Mouse (Mus musculus): Measurements from ENCODE around the gene Mylk4. TPM values are rescaled to one million over a fixed set of nuclear protein-coding genes. Genes with fewer than 3 reads are reported as not detected.

Mylk4 gene
- polyA plus RNA-seq, 1 experiment from 2014 or later: 0.07 TPM

DNA sequence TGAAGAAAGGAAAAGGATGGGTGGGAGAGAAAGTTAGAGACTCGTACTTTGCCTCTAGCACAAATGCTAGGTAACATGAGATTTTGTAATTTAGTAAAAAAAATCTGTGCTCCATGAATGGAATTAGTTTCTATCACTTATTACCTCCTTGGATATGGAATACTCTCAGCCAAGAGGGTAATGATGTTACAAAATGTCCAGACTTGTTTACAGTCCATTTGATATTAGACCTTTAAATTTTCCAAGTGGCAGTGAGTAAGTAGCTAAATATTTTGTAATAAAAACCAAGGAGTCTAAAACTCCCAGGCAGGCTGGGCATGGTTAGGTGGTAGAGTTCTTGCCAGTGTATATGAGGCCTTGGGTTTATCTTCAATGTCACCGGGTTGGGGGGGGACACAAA, 3.8 kb upstream of the Mylk4 start:
- Histone ChIP-seq H3K9me3 (ENCODE audit: control insufficient read depth, low read depth, low read length) (no peaks in the 10 kb centered on the region), H3K4me2 (replicated peaks; ENCODE audit: low read depth, low read length) (no peak overlapping the region), H3K4me3 (ENCODE audit: low read depth, low read length) (no peak overlapping the region), H3K36me3 (ENCODE audit: control insufficient read depth, insufficient read depth, low read length) (no peaks in the 10 kb centered on the region), H3K4me1 (ENCODE audit: control insufficient read depth, insufficient read depth, low read length) (no peaks in the 10 kb centered on the region), H3K27ac (ENCODE audit: low read length) (no peak overlapping the region), H3K9ac (replicated peaks; ENCODE audit: low read depth, low read length) (no peak overlapping the region), H3K27me3 (ENCODE audit: control insufficient read depth, insufficient read depth, low read length) (no peaks in the 10 kb centered on the region)
- WGBS: 79% methylated on average over 2 of the region's 2 CpGs
- no peak for ATAC-seq (ENCODE audit: insufficient number of reproducible peaks, insufficient read depth, low FRiP score, low read depth)

DNA sequence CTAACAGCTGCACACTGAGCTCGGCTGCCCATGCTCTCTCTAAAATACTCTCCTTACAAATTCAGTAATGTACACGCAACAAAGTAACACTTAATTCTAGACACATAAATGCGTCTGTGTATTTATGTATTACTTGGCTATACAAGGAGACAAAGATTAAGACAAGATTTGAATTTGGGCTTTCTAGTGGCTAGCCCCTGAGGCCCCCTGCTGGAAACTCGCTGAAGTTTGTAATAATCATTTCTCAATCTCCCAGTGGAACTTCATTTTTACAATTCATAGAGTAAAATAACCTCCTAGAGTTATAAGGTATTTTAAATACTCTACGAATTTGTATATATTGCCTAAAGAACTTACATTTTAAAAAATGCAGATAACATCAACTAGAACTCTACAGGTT, 699 bp downstream of the Mylk4 start:
- no peaks in the 10 kb centered on the region for H3K36me3 ChIP-seq (ENCODE audit: control insufficient read depth, insufficient read depth, low read length)
- no peak overlapping the region for H3K27ac ChIP-seq (ENCODE audit: low read length)
- 44% methylated on average over 5 of the region's 5 CpGs for WGBS
- no peaks in the 10 kb centered on the region for H3K4me1 ChIP-seq (ENCODE audit: control insufficient read depth, insufficient read depth, low read length)
- no peaks in the 10 kb centered on the region for H3K9me3 ChIP-seq (ENCODE audit: control insufficient read depth, low read depth, low read length)
- ATAC-seq (ENCODE audit: insufficient number of reproducible peaks, insufficient read depth, low FRiP score, low read depth): no peak
- no peak overlapping the region for H3K4me3 ChIP-seq (ENCODE audit: low read depth, low read length)
- H3K4me2 ChIP-seq (replicated peaks; ENCODE audit: low read depth, low read length): no peak overlapping the region
- no peak overlapping the region for H3K9ac ChIP-seq (replicated peaks; ENCODE audit: low read depth, low read length)
- H3K27me3 ChIP-seq (ENCODE audit: control insufficient read depth, insufficient read depth, low read length): no peaks in the 10 kb centered on the region

DNA sequence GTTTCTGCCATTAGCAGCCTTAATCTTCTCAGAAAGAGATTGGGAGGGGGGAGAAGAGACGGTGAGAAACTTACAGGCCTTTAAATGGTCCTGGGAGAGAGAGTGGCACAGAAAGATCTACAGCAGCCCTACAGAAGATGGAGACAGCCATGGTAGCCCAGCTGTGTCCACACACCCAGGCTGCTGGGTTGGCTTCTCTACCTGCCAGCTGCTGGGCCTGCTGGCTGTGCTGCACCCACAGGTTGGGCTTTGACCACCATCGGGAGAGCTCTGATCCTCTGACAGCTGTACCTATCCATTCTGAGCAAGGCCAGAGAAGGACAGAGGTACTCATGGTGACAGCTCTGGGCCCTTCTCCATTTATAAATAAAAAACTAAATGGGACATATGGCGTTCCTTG, 4.9 kb downstream of the Mylk4 start:
- no peaks in the 10 kb centered on the region for H3K9me3 ChIP-seq (ENCODE audit: control insufficient read depth, low read depth, low read length)
- H3K27ac ChIP-seq (ENCODE audit: low read length): no peak overlapping the region
- H3K4me1 ChIP-seq (ENCODE audit: control insufficient read depth, insufficient read depth, low read length): no peaks in the 10 kb centered on the region
- no peak overlapping the region for H3K4me3 ChIP-seq (ENCODE audit: low read depth, low read length)
- ATAC-seq (ENCODE audit: insufficient number of reproducible peaks, insufficient read depth, low FRiP score, low read depth): no peak
- H3K9ac ChIP-seq (replicated peaks; ENCODE audit: low read depth, low read length): no peak overlapping the region
- H3K36me3 ChIP-seq (ENCODE audit: control insufficient read depth, insufficient read depth, low read length): no peaks in the 10 kb centered on the region
- H3K27me3 ChIP-seq (ENCODE audit: control insufficient read depth, insufficient read depth, low read length): no peaks in the 10 kb centered on the region
- H3K4me2 ChIP-seq (replicated peaks; ENCODE audit: low read depth, low read length): no peak overlapping the region
- 69% methylated on average over 3 of the region's 3 CpGs for WGBS

DNA sequence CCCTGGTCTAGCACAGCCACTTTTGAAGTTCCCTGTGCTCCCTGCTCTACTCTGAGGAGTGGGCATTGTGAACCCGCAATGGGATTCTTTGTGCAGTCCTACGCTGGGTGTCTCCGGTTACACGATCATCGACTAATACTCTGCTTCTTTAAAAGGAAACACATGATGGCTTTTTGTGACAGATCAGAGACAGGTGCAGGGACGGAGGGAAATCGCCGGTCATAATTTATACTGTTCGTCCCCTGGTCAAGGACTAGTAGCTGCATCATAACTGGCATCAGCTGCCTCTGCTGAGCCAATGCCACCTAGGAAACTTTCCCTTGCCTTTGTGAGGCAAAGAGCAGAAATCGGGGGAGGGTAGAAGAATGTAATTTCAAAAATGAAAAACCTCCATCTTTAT, 7.4 kb downstream of the Mylk4 start:
- Histone ChIP-seq H3K9ac (replicated peaks; ENCODE audit: low read depth, low read length) (no peak overlapping the region), H3K9me3 (ENCODE audit: control insufficient read depth, low read depth, low read length) (no peaks in the 10 kb centered on the region), H3K4me2 (replicated peaks; ENCODE audit: low read depth, low read length) (no peak overlapping the region), H3K4me3 (ENCODE audit: low read depth, low read length) (no peak overlapping the region), H3K36me3 (ENCODE audit: control insufficient read depth, insufficient read depth, low read length) (no peaks in the 10 kb centered on the region), H3K27ac (ENCODE audit: low read length) (no peak overlapping the region), H3K27me3 (ENCODE audit: control insufficient read depth, insufficient read depth, low read length) (no peaks in the 10 kb centered on the region), H3K4me1 (ENCODE audit: control insufficient read depth, insufficient read depth, low read length) (no peaks in the 10 kb centered on the region)
- ATAC-seq (ENCODE audit: insufficient number of reproducible peaks, insufficient read depth, low FRiP score, low read depth): no peak
- 88% methylated on average over 10 of the region's 10 CpGs for WGBS

DNA sequence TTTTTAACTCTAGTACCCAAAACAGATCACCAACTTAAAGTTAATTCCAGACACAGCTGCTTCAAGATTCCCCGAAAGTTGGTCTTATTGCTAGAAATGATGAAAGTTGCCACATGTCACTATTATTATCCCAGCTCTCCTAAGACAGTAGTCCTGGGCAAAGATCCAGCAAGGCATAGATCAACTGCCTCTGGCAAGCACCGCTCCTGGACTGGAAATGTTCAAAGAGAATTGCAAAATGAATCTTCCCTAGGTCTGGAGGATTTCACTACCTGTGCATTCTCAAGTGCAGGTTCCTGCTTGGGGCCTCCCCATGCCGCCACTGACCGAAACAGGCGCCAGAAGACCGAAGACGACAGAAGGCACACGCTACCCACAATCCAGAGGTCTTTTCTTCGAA, 7.9 kb downstream of the Mylk4 start:
- no peak overlapping the region for H3K4me3 ChIP-seq (ENCODE audit: low read depth, low read length)
- no peaks in the 10 kb centered on the region for H3K4me1 ChIP-seq (ENCODE audit: control insufficient read depth, insufficient read depth, low read length)
- no peak overlapping the region for H3K27ac ChIP-seq (ENCODE audit: low read length)
- 81% methylated on average over 9 of the region's 9 CpGs for WGBS
- H3K4me2 ChIP-seq (replicated peaks; ENCODE audit: low read depth, low read length): no peak overlapping the region
- ATAC-seq (ENCODE audit: insufficient number of reproducible peaks, insufficient read depth, low FRiP score, low read depth): no peak
- no peak overlapping the region for H3K9ac ChIP-seq (replicated peaks; ENCODE audit: low read depth, low read length)
- no peaks in the 10 kb centered on the region for H3K9me3 ChIP-seq (ENCODE audit: control insufficient read depth, low read depth, low read length)
- H3K36me3 ChIP-seq (ENCODE audit: control insufficient read depth, insufficient read depth, low read length): no peaks in the 10 kb centered on the region
- no peaks in the 10 kb centered on the region for H3K27me3 ChIP-seq (ENCODE audit: control insufficient read depth, insufficient read depth, low read length)

DNA sequence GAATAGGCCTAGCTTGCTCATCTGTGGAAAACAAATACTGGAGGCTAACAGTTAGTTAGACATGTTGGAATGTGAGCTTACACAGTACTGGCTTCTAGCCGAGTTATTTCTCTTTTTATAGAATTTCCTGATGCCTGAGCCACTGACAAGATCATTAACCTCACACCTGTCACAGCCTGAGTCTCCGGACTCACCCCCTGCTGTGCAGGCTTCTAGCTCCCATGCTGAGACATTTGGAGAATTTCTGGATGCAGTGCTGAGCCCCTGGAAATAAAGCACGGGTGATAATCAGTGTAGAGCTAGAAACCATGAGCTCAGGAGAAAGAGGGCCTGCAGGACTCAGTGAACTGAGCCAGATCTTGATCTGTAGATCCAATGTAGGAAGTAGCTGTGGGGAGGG, 13.8 kb downstream of the Mylk4 start:
- no peak overlapping the region for H3K27ac ChIP-seq (ENCODE audit: low read length)
- H3K4me2 ChIP-seq (replicated peaks; ENCODE audit: low read depth, low read length): no peak overlapping the region
- H3K4me1 ChIP-seq (ENCODE audit: control insufficient read depth, insufficient read depth, low read length): no peaks in the 10 kb centered on the region
- no peaks in the 10 kb centered on the region for H3K36me3 ChIP-seq (ENCODE audit: control insufficient read depth, insufficient read depth, low read length)
- 19% methylated on average over 3 of the region's 3 CpGs for WGBS
- no peak overlapping the region for H3K4me3 ChIP-seq (ENCODE audit: low read depth, low read length)
- H3K9me3 ChIP-seq (ENCODE audit: control insufficient read depth, low read depth, low read length): no peaks in the 10 kb centered on the region
- no peak for ATAC-seq (ENCODE audit: insufficient number of reproducible peaks, insufficient read depth, low FRiP score, low read depth)
- no peak overlapping the region for H3K9ac ChIP-seq (replicated peaks; ENCODE audit: low read depth, low read length)
- no peaks in the 10 kb centered on the region for H3K27me3 ChIP-seq (ENCODE audit: control insufficient read depth, insufficient read depth, low read length)

DNA sequence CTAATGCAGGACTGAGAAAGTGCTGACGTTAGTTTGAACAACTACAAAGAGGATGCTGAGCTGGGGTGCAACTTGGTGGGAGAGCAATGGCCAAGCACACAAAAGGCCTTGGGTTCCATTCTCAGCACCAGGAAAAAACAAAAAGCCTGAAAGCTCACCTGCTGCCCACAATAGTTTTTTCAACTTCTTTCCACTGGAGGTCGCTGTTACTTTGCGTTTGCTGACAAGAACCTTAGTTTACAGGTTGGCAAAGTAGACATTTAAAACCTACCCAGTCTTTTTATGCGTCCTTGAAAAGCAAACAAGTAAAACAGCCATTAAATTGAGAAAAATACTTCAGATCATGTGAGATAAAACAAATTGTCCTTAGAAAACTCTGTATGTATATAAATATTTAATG, 15.7 kb downstream of the Mylk4 start:
- 14% methylated on average over 4 of the region's 4 CpGs for WGBS
- no peak for ATAC-seq (ENCODE audit: insufficient number of reproducible peaks, insufficient read depth, low FRiP score, low read depth)
- no peaks in the 10 kb centered on the region for H3K9me3 ChIP-seq (ENCODE audit: control insufficient read depth, low read depth, low read length)

DNA sequence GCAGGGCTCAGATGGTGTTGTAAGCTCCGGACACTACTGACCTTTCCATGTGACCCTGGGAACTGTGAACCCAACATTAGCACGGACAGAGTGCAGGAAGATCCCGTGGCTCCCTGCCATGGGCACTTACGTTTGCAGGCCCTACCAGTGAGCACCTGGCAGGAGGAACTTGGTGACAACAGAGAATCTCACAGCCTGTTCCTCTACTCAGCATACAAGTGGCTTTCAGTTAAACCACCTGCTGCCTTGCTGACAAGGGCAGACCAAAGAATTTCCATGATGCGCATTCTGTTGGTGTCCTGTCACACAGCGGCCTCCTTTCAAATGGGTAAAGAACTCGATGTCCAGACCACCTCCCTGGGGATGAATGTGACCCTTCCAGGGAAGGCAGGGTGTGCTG, 19.3 kb downstream of the Mylk4 start:
- H3K9me3 ChIP-seq (ENCODE audit: control insufficient read depth, low read depth, low read length): no peaks in the 10 kb centered on the region
- H3K4me2 ChIP-seq (replicated peaks; ENCODE audit: low read depth, low read length): no peak overlapping the region
- H3K4me3 ChIP-seq (ENCODE audit: low read depth, low read length): no peak overlapping the region
- H3K27ac ChIP-seq (ENCODE audit: low read length): no peak overlapping the region
- ATAC-seq (ENCODE audit: insufficient number of reproducible peaks, insufficient read depth, low FRiP score, low read depth): no peak
- H3K4me1 ChIP-seq (ENCODE audit: control insufficient read depth, insufficient read depth, low read length): no peaks in the 10 kb centered on the region
- 33% methylated on average over 7 of the region's 7 CpGs for WGBS
- no peaks in the 10 kb centered on the region for H3K36me3 ChIP-seq (ENCODE audit: control insufficient read depth, insufficient read depth, low read length)
- no peaks in the 10 kb centered on the region for H3K27me3 ChIP-seq (ENCODE audit: control insufficient read depth, insufficient read depth, low read length)
- H3K9ac ChIP-seq (replicated peaks; ENCODE audit: low read depth, low read length): no peak overlapping the region

More for the DNA sequence above, 15.7 kb downstream of the Mylk4 start:
- Histone ChIP-seq H3K36me3 (ENCODE audit: control insufficient read depth, insufficient read depth, low read length) (no peaks in the 10 kb centered on the region), H3K4me2 (replicated peaks; ENCODE audit: low read depth, low read length) (no peak overlapping the region), H3K4me1 (ENCODE audit: control insufficient read depth, insufficient read depth, low read length) (no peaks in the 10 kb centered on the region), H3K27me3 (ENCODE audit: control insufficient read depth, insufficient read depth, low read length) (no peaks in the 10 kb centered on the region), H3K27ac (ENCODE audit: low read length) (no peak overlapping the region), H3K9ac (replicated peaks; ENCODE audit: low read depth, low read length) (no peak overlapping the region), H3K4me3 (ENCODE audit: low read depth, low read length) (no peak overlapping the region)

DNA sequence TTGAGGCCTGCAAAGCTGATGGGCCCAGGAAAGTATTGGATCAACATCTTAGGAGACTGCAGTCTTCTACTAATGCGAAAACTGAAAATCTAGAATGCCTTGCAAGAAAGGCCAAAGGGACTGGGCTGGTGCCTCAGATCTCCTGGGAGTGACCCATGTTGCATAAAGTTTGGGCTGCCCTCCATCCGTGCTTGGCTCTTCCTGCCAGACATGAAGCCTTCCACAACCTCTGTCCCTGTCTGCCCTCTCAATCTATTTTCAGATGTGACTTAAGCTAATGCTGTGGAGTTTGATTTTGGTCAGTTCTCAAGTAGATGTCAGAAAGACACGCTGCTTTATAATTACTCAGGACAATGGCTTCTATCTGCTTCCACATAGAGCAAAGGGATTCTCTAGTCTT, 20.6 kb downstream of the Mylk4 start:
- Histone ChIP-seq H3K4me2 (replicated peaks; ENCODE audit: low read depth, low read length) (no peak overlapping the region), H3K36me3 (ENCODE audit: control insufficient read depth, insufficient read depth, low read length) (no peaks in the 10 kb centered on the region), H3K9ac (replicated peaks; ENCODE audit: low read depth, low read length) (no peak overlapping the region), H3K27me3 (ENCODE audit: control insufficient read depth, insufficient read depth, low read length) (no peaks in the 10 kb centered on the region), H3K4me3 (ENCODE audit: low read depth, low read length) (no peak overlapping the region), H3K4me1 (ENCODE audit: control insufficient read depth, insufficient read depth, low read length) (no peaks in the 10 kb centered on the region), H3K27ac (ENCODE audit: low read length) (no peak overlapping the region), H3K9me3 (ENCODE audit: control insufficient read depth, low read depth, low read length) (no peaks in the 10 kb centered on the region)
- ATAC-seq (ENCODE audit: insufficient number of reproducible peaks, insufficient read depth, low FRiP score, low read depth): no peak
- 86% methylated on average over 3 of the region's 3 CpGs for WGBS

Measured in stomach, embryonic 14.5 days (tissue).